Mouse (Mus musculus) hindbrain, embryonic 11.5 days (tissue): ENCODE results near the gene Apol9b. TPM values are rescaled to one million over a fixed set of nuclear protein-coding genes. Genes with fewer than 3 reads are reported as not detected.

Experiments
- ATAC-seq: fragments of 200-750 bp; cut with Nextera tagmentation; 2 replicates; pipeline ENCODE4 v1.8.0; 2017; ENCODE audit warnings: mild to moderate bottlenecking, moderate TSS enrichment, moderate library complexity; ENCODE audit not compliant: low FRiP score
- DNase-seq: peaks from one replicate; pipeline ENCODE4 v3.0.0-alpha.2; 2015; ENCODE audit warnings: low spot score
- H3K27ac ChIP-seq: fragments of 300-500 bp; sonication (generic); 2 replicates; pipeline ENCODE4 v1.5.1; 2014; ENCODE audit warnings: mild to moderate bottlenecking, low read depth, low read length
- H3K27me3 ChIP-seq: fragments of 300-500 bp; sonication (generic); 2 replicates; pipeline ENCODE4 v1.6.1; 2014; ENCODE audit warnings: mild to moderate bottlenecking, low read length, moderate library complexity, mixed read lengths; ENCODE audit not compliant: control insufficient read depth, insufficient read depth
- H3K36me3 ChIP-seq: fragments of 300-500 bp; sonication (generic); 2 replicates; pipeline ENCODE4 v1.6.1; 2014; ENCODE audit warnings: mild to moderate bottlenecking, low read length, moderate library complexity, mixed read lengths; ENCODE audit not compliant: control insufficient read depth, insufficient read depth
- H3K4me1 ChIP-seq: fragments of 300-500 bp; sonication (generic); replicated peaks from 2 replicates; pipeline ENCODE4 v1.6.1; 2014; ENCODE audit warnings: low read length, mixed read lengths; ENCODE audit not compliant: control insufficient read depth, insufficient read depth
- H3K4me2 ChIP-seq: fragments of 300-500 bp; sonication (generic); replicated peaks from 2 replicates; pipeline ENCODE4 v1.6.1; 2014; ENCODE audit warnings: mild to moderate bottlenecking, low read depth, low read length
- H3K4me3 ChIP-seq: fragments of 300-500 bp; sonication (generic); 2 replicates; pipeline ENCODE4 v1.5.1; 2014; ENCODE audit warnings: low read depth, low read length
- H3K9ac ChIP-seq: fragments of 300-500 bp; sonication (generic); 2 replicates; pipeline ENCODE4 v1.6.1; 2014; ENCODE audit warnings: low read depth, low read length
- H3K9me3 ChIP-seq: fragments of 300-500 bp; sonication (generic); 2 replicates; pipeline ENCODE4 v1.6.1; 2016; ENCODE audit warnings: low read length; ENCODE audit not compliant: control insufficient read depth
- WGBS: fragments of 180-500 bp; shearing (Covaris S2); extraction: QIAGEN DNeasy Blood & Tissue Kit; methylation state at CpG from one replicate; pipeline ENCODE4 v1.1.7; 2014; 5-methylcytosine and 5-hydroxymethylcytosine counted together
- polyA plus RNA-seq: library from polyadenylated mRNA; unstranded; fragments of >200 nt; fragmentation: Nextera tagmentation; extraction: Ambion mirVana; gene quantifications from 2 replicates; pipeline ENCODE4 v1.2.1, GENCODE M21; 2014

The Apol9b gene
- polyA plus RNA-seq, 1 experiment from 2014 or later, result not detected

- WGBS, result no CpG with 5 or more reads among the region's 2 CpGs
- H3K27ac ChIP-seq, result no peak overlapping the region
- 0 out of 2 replicates have a peak, but pooled peaks cover 2% of the 10 kb centered on the region for H3K4me1 ChIP-seq
- DNase-seq, result no peak
- H3K4me2 ChIP-seq, result no peak overlapping the region
- no peak overlapping the region for H3K9ac ChIP-seq
- H3K36me3 ChIP-seq, result no peaks in the 10 kb centered on the region
- H3K27me3 ChIP-seq, result no peaks in the 10 kb centered on the region
- ATAC-seq, result no peak
- no peak overlapping the region for H3K4me3 ChIP-seq
- no peaks in the 10 kb centered on the region for H3K9me3 ChIP-seq
Observed at GRCm38 (mm10) chr15:77755132-77755531, 26.3 kb downstream of the Apol9b start.

GRCm38 (mm10) chr15:77756081-77756480 lies 27.2 kb downstream of the Apol9b start:
- 0 out of 2 replicates have a peak, but pooled peaks cover 2% of the 10 kb centered on the region for H3K4me1 ChIP-seq
- H3K27me3 ChIP-seq, result no peaks in the 10 kb centered on the region
- 66% methylated on average over 2 of the region's 2 CpGs for WGBS
- DNase-seq (no peak), ATAC-seq (no peak)
- H3K9ac ChIP-seq, result no peak overlapping the region
- no peak overlapping the region for H3K4me2 ChIP-seq
- no peak overlapping the region for H3K27ac ChIP-seq
- no peaks in the 10 kb centered on the region for H3K9me3 ChIP-seq
- H3K4me3 ChIP-seq, result no peak overlapping the region
- no peaks in the 10 kb centered on the region for H3K36me3 ChIP-seq

- ATAC-seq (no peak), DNase-seq (peak; percentile 83)
- Histone ChIP-seq H3K9ac (no peak within 1 kb of the TSS), H3K4me2 (0 out of 2 replicates have a peak within 1 kb of the TSS, but pooled peaks have one; percentile 5), H3K36me3 (no peaks in the 10 kb centered on the region), H3K4me3 (no peak within 1 kb of the TSS), H3K4me1 (0 out of 2 replicates have a peak, but pooled peaks cover 2% of the 10 kb centered on the region), H3K27me3 (no peaks in the 10 kb centered on the region), H3K9me3 (no peaks in the 10 kb centered on the region), H3K27ac (no peak within 1 kb of the TSS)
- 10% methylated on average over 9 of the region's 9 CpGs for WGBS
Observed at GRCm38 (mm10) chr15:77756848-77757247, 28.0 kb downstream of the Apol9b start, which contains the start of gene Apol8. Gene Apol8, minus strand, starts transcription at chr15:77757003.

- H3K4me3 ChIP-seq, result no peak overlapping the region
- no peak overlapping the region for H3K27ac ChIP-seq
- H3K4me2 ChIP-seq, result no peak overlapping the region
- DNase-seq, result no peak
- 84% methylated on average over 4 of the region's 4 CpGs for WGBS
- H3K36me3 ChIP-seq, result no peaks in the 10 kb centered on the region
- 0 out of 2 replicates have a peak, but pooled peaks cover 2% of the 10 kb centered on the region for H3K4me1 ChIP-seq
- H3K27me3 ChIP-seq, result no peaks in the 10 kb centered on the region
- H3K9me3 ChIP-seq, result no peaks in the 10 kb centered on the region
- no peak for ATAC-seq
- no peak overlapping the region for H3K9ac ChIP-seq
Observed at GRCm38 (mm10) chr15:77757586-77758226, 28.9 kb downstream of the Apol9b start.

- Histone ChIP-seq H3K9me3 (no peaks in the 10 kb centered on the region), H3K4me3 (no peak overlapping the region), H3K4me1 (0 out of 2 replicates have a peak, but pooled peaks cover 2% of the 10 kb centered on the region), H3K27me3 (no peaks in the 10 kb centered on the region), H3K36me3 (peaks cover 4% of the 10 kb centered on the region; the same call in 1 of the 2 replicates), H3K27ac (no peak overlapping the region), H3K9ac (no peak overlapping the region), H3K4me2 (no peak overlapping the region)
- ATAC-seq, result no peak
- 96% methylated on average over 16 of the region's 16 CpGs for WGBS
- no peak for DNase-seq
Observed at GRCm38 (mm10) chr15:77760037-77760436, 31.2 kb downstream of the Apol9b start.

- no peaks in the 10 kb centered on the region for H3K9me3 ChIP-seq
- DNase-seq (no peak), ATAC-seq (no peak)
- peaks cover 8% of the 10 kb centered on the region; the same call in 1 of the 2 replicates for H3K36me3 ChIP-seq
- H3K27me3 ChIP-seq, result no peaks in the 10 kb centered on the region
- H3K27ac ChIP-seq, result no peak overlapping the region
- H3K4me3 ChIP-seq, result no peak overlapping the region
- 96% methylated on average over 7 of the region's 7 CpGs for WGBS
- H3K4me2 ChIP-seq, result no peak overlapping the region
- H3K9ac ChIP-seq, result no peak overlapping the region
- H3K4me1 ChIP-seq, result 0 out of 2 replicates have a peak, but pooled peaks cover 2% of the 10 kb centered on the region
Observed at GRCm38 (mm10) chr15:77761083-77761482, 32.2 kb downstream of the Apol9b start.

- Histone ChIP-seq H3K4me2 (no peak overlapping the region), H3K4me1 (0 out of 2 replicates have a peak, but pooled peaks cover 2% of the 10 kb centered on the region), H3K9me3 (no peaks in the 10 kb centered on the region), H3K27me3 (no peaks in the 10 kb centered on the region), H3K27ac (no peak overlapping the region), H3K9ac (no peak overlapping the region), H3K4me3 (no peak overlapping the region), H3K36me3 (peaks cover 9% of the 10 kb centered on the region)
- WGBS, result 80% methylated on average over 22 of the region's 22 CpGs
- ATAC-seq (no peak), DNase-seq (peak; percentile 57)
Observed at GRCm38 (mm10) chr15:77761561-77762380, 32.9 kb downstream of the Apol9b start.

- H3K27ac ChIP-seq, result no peak overlapping the region
- no peaks in the 10 kb centered on the region for H3K27me3 ChIP-seq
- DNase-seq (no peak), ATAC-seq (no peak)
- H3K4me1 ChIP-seq, result no peaks in the 10 kb centered on the region
- no peak overlapping the region for H3K4me2 ChIP-seq
- no peak overlapping the region for H3K9ac ChIP-seq
- H3K4me3 ChIP-seq, result no peak overlapping the region
- no peaks in the 10 kb centered on the region for H3K9me3 ChIP-seq
- peaks cover 13% of the 10 kb centered on the region for H3K36me3 ChIP-seq
- 92% methylated on average over 16 of the region's 16 CpGs for whole genome bisulfite sequencing
Observed at GRCm38 (mm10) chr15:77763050-77763449, 34.2 kb downstream of the Apol9b start.
